Mouse (Mus musculus) ovary, postnatal 14 days (tissue): ENCODE measurements at regions not wholly inside any gene's neighbourhood (a gene's known extent, or its start where the extent isn't known, plus 50 kb on each side); places are given as distances from the start of the nearest gene placed in this dataset.

Experiments used
- DNase-seq: peaks from one replicate; pipeline ENCODE4 v3.0.0; 2022; ENCODE audit warnings: low spot score

DNA sequence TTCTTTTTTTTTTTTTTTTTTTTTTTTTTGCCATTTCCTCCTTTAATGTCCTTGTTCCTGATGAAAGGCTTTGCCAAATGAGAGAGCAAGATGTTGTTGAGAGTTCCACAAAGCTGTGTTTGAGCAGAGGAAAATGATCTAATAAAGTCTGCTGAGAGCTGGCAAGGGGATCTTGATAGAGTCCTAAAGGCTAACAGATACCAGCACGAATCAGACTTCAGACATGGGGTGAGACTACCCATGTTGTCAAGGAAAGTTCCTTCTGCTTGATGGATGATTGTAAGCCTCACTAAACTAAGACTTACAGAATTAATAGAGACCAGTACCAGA is 665.2 kb upstream of the Fam92a start:
- no peak for DNase-seq

DNA sequence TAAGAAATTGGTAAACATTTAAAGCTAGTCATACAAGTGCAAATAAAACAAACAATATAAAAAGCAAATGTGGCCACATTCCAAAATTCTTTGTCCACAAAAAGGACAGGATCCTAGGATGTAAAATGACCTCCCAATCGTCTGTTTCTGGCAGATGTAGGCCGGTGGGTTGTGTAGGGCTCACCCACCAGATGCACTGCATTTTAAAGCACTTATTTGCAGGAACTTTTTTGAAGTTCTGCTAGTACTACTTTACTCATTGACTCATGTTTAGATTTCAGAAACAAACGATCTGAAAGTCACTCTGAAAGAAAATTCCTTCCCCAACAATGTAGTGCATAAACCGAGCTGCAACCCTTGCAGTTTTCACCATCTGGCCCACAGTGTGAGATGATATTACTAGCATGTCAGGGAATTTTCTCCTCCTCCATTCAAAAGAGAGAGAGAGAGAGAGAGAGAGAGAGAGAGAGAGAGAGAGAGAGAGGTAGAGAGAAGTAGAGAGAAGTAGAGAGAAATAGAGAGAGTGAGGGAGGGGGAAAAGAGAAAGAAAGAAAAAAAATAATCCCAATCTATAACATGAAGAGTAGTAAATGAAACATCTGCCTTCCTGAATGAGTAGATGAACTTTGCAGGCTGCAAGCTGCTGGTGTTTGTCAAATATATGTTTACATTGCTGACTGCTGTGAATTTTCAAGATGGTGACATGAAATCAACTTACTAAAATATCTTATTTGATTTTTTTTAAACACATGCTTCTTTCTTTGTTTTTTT is 664.7 kb upstream of the Fam92a start:
- no peak for DNase-seq

DNA sequence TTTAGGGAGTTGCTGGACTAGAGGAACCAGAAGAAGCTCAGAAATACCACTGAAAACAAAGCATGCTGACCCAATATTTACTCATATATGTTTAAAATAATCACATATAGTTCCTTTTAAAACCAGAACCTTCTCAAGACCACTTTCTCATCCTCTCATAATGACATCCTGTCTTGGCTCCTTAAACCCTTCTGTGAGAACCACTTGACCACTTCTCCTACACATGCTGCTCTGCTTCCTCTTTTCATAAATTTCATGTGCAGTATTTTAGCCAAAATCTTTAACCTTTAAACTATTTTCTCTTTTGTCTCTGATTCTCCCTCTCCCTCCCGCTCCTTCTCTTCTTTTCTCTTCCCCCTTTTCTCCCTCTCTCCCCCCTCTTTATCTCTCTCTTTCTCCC is 654.6 kb upstream of the Fam92a start:
- DNase-seq = no peak

DNA sequence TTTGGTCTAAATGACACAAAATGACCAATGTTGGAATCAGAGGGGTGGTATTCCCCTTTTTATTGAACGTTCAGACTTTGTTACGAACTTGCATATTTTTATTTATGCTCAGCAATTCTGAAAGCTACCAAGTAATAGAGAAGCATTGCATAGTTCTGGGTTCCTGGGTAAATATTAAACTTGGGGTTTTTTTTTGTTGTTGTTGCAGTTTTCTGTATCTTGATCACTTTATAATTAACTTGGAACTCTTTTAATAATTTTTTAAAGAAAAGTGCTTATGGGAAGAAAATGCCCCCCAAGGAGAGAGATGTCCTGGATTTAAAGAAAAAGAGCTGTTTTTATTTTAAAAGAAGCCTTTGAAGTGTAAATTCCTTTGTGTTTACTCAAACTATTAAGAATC is 642.4 kb upstream of the Fam92a start:
- no peak for DNase-seq

DNA sequence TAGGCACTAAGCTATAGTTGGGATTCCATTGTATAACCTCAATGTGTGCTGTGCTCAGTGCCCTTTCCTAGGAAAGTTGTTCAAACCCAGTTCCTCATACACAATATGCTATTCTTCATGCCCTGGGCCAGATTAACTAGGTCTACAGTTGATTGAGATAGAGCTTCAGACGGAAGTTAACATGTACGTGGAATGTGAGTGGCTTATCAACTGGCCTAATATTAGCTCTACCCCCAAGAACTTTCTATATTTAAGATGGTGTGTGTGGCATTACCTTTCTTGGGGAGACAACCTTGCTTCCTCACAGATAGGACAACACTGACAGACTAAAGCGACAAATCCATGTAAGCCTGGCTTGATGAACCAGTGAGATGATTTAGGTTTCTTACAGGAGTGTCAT is 629.4 kb upstream of the Fam92a start:
- DNase-seq = no peak

DNA sequence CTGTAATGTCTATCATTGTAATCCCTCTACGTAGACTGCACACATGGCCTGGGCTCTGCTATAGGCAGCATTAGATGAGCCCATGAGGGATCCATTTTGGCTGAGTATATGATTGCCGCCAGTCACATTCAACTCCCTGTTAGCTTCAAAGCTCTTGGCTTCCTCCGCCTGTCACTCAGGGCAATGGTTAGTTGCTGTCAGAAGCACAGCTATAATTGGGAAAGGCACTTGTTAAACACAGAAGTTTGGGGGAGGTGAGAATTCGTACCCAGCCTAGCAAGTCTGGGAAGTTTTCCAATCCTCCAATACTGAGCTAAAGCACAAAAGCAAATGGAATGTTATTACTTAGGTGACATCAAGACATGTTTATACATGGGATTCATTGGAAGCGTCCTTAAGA is 627.7 kb upstream of the Fam92a start:
- DNase-seq = no peak

DNA sequence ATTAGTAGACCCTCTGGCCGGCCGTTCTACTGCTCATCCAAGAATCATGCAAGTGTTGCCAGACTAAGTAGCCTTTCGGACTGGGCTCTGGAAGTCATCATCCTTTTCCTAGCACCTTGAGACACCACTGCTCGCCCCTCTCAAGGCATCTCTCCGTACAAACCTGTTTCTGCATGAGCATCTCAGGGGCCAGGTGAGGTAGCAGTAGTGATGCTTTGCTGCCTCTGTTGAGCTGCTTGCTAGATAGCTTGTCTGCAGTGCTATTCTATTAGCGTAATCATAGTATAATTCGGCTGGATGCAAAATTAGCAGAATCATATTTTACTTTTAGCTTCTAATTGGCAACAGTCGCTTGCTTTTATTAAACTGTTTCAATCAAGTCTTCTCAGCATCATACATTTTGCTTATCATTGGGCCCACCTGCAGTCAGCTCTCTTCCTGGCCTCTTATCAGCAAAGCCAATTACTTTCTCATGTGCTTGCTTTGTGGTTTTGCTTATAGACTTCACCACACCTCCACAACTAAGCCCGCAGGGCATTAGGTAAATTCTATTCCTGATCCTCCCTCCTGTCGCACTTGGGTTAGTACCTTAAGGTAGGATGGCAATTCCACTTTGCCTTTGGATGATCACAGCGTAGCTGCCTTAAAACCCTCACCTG is 621.1 kb upstream of the Fam92a start:
- no peak for DNase-seq

DNA sequence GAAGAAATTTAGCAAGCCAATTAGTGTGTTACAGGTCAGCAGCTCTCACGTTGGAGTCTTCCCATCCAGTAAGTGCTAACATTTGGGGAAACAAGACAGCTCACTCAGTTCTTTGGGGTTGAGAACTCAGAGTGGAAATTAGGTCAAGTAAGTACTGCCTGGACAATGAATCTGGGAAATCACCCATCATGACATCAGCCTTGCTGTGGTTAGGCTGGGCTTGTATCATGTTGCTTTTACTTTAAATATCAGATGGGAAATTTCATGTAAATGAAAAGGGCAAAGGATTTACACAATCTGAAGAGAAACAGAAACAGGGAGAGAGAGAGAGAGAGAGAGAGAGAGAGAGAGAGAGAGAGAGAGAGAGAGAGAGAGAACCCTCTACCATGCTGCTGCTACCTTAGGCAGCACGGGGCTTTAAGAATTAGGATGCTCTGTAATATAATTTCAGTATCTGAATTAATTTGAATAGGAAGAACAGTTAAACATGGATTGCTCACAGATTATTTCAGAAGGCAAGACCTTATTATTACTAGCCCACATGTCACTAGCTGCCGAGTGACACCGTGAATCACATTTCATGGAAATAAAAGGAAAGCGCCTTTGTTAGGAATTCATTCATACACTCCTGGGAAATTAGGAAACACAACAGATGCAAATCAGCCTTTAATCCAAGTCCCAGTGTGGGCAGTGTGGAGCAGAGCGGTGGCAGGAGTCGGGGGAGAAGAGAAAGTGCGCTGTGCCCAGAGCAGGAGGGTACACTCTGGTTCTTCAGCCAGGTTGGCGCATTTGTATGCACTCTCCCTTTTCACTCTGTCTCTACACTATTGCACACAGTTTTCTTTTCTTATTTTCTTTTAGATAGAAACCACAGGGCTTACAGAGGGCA is 620.2 kb upstream of the Fam92a start:
- DNase-seq = no peak

DNA sequence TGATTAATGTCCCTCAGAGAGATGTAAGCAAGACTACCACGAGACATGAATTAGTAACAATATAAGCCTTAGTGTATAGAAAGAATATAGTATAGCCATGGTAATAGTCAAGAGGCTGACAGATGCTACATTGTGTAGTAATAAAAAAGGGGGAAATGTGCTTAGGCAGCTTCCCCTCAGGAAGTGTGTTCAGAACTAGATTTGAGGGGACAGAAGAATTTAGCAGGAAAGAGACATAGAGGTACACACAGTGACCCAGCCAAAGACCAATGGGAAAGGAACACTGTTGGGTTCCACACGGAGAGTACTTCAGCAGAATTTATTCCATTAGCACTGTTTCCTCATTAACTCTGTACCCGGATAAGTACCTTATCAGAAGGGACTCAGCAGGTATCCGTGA is 614.0 kb upstream of the Fam92a start:
- no peak for DNase-seq

DNA sequence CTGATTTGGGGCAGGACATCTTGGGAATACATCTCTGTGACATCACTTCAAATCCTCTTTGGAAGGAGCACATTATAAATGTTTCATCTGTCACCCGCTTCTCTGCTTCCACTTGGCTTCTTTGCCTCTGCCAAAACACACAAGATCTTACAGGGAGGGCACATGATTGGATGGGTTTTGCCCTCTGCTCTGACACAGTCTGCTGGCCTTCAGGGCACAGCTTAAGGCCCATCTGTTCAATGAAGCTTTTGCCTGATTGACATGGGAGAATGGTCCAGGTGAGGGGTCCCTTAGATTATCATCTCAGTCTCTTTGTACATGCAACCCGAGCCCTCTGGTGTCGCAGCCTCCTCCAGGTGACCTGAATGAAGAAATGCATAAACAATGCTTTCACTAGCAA is 612.7 kb upstream of the Fam92a start:
- no peak for DNase-seq

DNA sequence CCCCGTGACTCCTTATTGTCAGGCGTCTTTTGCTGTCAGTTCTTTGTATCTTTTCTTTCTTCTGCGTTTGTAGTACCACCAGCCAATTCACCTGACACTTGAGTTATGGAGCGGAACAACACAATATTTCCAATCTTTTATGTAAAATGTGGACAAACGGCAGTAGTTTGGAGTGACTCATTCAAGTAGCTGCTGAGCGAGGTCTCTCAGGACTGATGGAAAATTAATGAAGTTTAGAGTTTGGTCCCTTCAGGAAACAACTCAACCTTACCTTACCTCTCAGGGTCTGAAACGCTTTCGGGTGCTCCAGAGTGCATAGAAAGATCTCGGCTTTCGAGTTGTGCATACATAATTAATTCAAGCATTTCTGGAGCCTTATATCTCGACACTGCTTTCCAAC is 612.3 kb upstream of the Fam92a start:
- DNase-seq = no peak

DNA sequence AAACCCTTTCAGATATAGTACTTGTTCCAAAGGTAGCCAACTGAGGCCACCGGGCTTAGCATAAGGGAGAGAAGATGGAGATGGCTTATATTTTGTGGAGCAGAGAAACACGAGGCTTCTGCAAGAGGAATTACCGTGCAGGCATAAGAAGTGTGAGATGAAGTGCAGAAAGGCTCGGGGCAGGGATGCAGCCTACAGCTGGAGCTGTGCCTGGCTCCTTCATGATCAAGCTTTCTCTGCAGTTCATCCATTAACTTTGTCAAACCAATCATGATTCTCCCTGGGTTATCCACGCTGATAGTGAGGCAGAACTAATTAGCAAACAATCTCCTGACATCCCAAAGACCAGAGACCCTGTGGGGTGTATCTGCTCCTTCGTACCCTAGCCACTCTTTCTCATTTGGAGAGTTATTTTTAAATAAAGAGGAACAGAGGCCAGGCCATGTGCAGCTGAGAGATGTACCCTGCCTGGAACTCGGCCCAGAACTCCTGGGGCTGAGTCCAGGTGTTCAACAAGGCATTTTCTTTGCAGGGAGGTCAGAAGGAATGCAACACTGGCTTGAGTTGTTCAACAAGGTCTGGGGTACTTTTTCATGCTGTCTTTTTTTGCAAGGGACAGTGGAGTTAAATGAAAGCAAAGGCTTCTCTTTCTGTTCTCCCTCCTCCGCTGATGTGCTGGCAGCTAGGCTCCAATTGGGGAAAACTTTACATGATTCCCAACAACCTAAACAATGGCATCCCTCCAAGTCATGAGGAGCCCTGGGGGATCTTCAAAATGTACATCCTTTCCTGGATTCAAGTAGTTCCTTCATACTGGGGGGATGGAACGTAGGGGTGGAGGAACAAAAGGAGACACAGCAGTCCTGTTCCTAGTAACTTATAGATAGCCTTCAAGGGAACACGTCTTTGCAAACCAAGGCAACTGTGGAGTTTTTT is 610.4 kb upstream of the Fam92a start:
- DNase-seq = no peak

DNA sequence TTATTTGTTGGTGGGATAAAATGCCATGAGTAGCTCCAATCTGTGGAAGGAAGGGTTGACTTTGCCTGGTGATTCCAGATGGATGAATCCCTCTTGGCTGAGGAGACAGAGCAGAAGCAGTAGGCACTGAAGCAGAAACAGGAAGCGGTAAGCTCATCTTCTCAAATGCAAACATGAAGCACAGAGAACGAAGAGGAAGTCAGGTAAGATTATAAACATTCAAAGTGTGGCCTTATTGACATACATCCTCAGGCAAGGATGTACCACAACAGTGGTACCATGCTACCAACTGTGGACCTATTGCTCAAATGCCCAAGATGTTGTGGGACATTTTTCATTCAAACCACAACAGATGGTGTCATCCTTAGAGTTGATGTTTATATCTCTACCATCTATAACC is 608.4 kb upstream of the Fam92a start:
- DNase-seq = no peak

DNA sequence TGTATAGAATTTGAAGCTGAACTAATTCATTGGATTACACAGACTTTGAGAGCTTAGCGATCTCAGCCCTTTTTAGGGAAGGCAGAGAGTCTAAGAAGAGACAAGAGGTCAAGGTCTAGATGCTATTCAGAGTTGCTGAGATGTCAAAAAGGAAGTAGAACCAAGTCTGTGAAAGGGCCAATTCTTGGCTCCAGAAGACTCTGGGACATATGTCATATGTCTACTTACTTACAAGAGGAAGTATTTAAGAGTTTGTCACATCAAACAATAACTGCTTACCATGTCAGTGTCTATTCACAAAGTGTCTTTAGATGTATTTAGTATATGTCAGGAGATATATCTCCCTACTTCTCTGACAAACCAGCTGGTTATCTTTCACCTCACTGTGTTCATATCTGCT is 607.4 kb upstream of the Fam92a start:
- DNase-seq = no peak

DNA sequence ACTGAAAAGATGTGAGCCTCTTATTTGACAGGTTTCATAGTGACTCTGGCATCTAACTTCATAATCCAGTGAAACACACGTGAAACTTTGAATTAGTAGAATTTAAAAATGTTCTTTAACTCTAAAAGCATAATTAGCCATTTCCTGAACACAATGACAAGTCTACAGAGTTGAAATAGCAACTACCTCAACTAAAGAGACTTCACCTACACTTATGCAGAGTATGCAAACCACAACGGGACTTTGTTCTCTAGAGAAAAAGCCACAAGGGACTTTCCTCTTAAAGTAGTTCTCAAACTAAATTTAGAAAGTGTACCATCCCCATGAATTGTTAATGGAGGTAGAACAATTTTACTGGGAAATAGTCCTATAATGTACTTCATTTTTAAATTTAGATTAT is 606.3 kb upstream of the Fam92a start:
- DNase-seq = no peak

DNA sequence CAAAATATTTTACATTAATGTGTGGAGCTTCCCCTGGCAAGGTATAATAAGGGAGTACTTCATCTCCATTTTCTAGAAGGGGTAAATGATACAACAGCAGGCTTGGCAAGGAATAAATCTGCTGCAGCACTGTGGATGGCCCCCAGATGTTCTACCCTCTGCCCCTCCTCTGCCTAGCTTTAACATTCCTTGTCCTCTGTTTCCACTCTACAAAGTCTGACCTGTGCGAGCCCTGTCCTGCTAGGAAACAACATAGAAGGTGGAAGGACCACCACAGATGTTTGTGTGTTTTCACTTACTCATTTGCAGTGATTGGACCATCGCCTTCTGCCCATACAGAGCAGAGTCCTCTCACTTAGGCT is 604.4 kb upstream of the Fam92a start:
- no peak for DNase-seq

DNA sequence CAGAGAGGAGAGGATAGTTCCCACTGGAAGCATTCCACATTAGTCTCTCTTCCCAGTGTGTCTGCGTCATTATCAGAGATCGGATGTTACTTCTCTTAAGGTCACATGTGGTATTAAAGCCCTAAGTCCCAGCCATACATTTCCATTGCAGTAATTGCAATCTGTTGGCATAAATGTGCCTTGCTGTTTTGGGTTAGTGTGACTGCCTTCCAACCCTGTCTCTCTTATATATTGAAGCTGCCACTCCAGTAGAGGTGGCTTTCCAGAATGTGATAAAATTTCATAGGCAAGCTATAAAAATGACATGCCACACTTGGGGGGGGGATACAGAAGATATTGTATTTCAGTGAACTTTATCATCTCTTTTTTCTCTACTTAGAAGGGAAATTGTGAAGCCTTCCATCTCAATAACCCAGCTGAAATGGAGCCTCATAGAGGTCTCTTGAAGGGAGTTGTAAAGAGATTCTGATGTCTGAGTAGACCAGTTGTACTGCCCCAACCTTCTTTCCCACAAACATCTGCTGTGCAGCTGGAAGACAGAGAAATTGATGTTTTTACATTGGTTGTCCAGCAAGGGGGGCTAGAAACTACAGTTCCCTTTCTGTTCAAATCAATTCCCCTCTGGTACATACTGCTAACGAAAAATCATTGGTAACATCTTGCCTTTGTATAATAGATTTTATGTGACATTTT is 603.9 kb upstream of the Fam92a start:
- peak; percentile 6 for DNase-seq

DNA sequence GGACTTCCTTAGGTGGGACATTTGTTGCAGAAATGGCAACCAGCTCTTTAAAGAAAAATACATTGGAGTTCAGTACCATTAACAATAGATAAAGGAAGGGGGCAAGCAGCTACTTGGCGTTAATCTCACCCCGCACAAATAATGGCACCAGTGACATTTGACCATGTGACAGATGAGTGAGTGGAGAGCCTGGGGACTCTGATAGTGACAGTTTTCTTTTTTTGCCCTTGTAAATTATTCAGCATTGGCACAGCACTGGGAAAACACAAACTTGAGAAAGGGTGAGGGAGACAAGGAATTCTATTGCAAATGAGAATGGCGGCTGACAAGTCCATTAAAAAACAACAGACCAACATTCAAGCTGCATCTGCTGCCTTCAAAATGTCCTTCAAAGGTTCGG is 603.3 kb upstream of the Fam92a start:
- DNase-seq = no peak

DNA sequence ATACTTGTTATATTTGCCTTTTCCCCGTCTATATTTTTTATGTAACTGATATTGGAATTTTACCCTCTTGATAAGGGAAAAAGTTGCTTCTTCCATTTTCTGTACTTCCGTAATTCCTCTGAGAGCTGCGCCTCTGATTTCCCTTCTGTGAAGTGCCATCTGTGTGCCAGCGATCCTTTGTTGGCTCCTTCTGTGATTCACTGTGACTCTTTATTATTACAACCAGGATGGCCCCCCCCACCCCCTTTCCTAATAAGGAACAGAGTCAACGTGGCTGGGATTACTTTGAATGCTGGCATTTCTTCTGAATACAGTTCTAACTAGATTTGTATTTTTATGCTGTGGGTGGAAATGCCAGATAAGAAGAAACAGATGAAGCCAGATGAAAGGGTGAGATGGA is 602.9 kb upstream of the Fam92a start:
- no peak for DNase-seq

DNA sequence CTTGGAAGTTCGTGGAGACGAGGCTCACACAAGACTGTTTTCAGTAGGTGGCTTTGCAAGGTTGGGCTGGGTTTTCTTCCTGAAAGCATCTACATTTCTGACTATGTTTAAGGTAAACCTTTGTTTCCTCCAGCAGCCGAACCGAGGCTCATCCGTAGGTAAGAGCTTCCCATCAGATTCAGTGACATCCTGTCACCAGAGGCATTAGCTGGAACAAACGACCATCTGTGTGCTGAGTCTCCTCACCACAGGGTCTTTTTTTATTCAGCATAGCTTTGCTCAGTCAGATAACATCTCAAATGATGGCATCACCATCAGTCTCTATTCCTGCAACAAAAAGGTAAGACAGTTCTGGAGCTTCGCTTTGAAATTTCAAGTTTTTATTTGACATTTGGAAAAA is 601.4 kb upstream of the Fam92a start:
- DNase-seq = no peak

DNA sequence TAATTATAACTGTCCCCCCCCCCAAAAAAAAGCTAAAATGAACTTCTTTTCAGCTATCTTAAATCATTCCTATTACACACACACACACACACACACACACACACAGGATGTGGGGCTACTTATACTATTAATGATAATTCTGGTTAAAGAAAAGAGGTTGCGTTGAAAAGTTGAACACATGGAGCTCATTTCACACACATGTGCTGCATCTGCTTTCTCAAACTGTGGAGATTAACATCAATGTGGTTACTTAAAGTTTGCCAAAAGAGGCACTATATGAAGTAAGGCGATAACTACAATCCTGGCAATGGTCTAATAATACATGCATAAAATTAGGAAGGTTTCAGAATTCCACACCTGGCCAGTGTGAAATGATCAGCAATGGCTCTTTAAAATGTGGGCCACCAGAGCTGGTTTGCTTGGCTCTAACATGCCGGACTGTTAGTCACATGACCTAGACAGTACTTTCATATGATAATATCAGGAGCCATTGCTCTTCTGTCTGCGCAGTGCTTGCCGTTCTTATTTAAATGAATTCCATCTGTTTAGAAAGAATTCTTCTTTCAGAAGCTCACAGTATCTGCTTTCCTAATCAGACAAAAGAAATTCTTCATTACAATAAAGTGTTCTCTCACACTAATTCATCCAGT is 598.4 kb upstream of the Fam92a start:
- DNase-seq = no peak
